Mouse (Mus musculus) brain, embryonic 14.5 days (tissue): ENCODE measurements around the gene Twf2.

Experiments
- CTCF ChIP-seq: fragments of 200-500 bp; IDR thresholded peaks from 2 replicates; pipeline ENCODE4 v1.5.1; 2012; ENCODE audit warnings: inconsistent platforms, mild to moderate bottlenecking, moderate library complexity, borderline replicate concordance; ENCODE audit not compliant: insufficient read depth, insufficient read length; ENCODE audit errors: extremely low read depth
- POLR2A ChIP-seq: fragments of 200-500 bp; IDR thresholded peaks from 2 replicates; pipeline ENCODE4 v1.6.1; 2012; ENCODE audit warnings: mild to moderate bottlenecking, inconsistent platforms, borderline replicate concordance; ENCODE audit not compliant: poor library complexity, insufficient read depth, insufficient read length, severe bottlenecking; ENCODE audit errors: extremely low read depth

GRCm38 (mm10) chr9:106169917-106170316, 33.0 kb upstream of the Twf2 start:
- TF ChIP-seq POLR2A (no peak), CTCF (no peak)
